Mouse (Mus musculus): ENCODE measurements around the gene Zdhhc15. TPM values are rescaled to one million over a fixed set of nuclear protein-coding genes. Genes with fewer than 3 reads are reported as not detected.
"Not testable (repeated sequence)": the region's sequence is repeated elsewhere in the genome, so short reads cannot be mapped to it uniquely, and the experiment has no call there.

Gene Zdhhc15
- polyA plus RNA-seq (2011; ENCODE audit: insufficient read depth, insufficient read length, low read depth, missing spikeins), result 6.9 and 7.4 TPM in 2 replicates

GRCm38 (mm10) chrX:104670757-104671549, at the start of gene Zdhhc15:
TSS of gene Zdhhc15 (minus strand) at chrX:104671064.
- H3K27ac ChIP-seq (ENCODE audit: insufficient read depth, low read length), result 0 out of 2 replicates have a peak within 1 kb of the TSS, but pooled peaks have one; percentile 54
- peak within 1 kb of the TSS; percentile 99 for H3K4me3 ChIP-seq (ENCODE audit: low read depth, low read length)
- H3K4me1 ChIP-seq (ENCODE audit: control insufficient read depth, insufficient read depth, low read length), result no peaks in the 10 kb centered on the region
- peak within 1 kb of the TSS; percentile 69 for H3K9ac ChIP-seq (ENCODE audit: low read depth, poor library complexity, severe bottlenecking)
- no peaks in the 10 kb centered on the region for H3K9me3 ChIP-seq (replicated peaks; ENCODE audit: control insufficient read depth, insufficient read depth, low read length, poor library complexity, severe bottlenecking)
- H3K36me3 ChIP-seq (ENCODE audit: control insufficient read depth, insufficient read depth, low read length, poor library complexity, severe bottlenecking), result no peaks in the 10 kb centered on the region
- TF ChIP-seq EP300 (IDR thresholded peaks at IDR 0.05; ENCODE audit: insufficient read depth, low read depth, low read length), result no peak
- no peak for TF ChIP-seq POLR2A (IDR thresholded peaks at IDR 0.05; ENCODE audit: insufficient read depth, low read length)
- no peak for TF ChIP-seq CTCF (IDR thresholded peaks at IDR 0.05; ENCODE audit: low read depth, low read length)
- no peaks in the 10 kb centered on the region for H3K27me3 ChIP-seq (ENCODE audit: control insufficient read depth, insufficient read depth, low read length, poor library complexity, severe bottlenecking)

- Histone ChIP-seq H3K27ac (ENCODE audit: insufficient read depth, low read length) (no peak overlapping the region), H3K36me3 (ENCODE audit: control insufficient read depth, insufficient read depth, low read length, poor library complexity, severe bottlenecking) (no peaks in the 10 kb centered on the region), H3K27me3 (ENCODE audit: control insufficient read depth, insufficient read depth, low read length, poor library complexity, severe bottlenecking) (no peaks in the 10 kb centered on the region), H3K4me1 (ENCODE audit: control insufficient read depth, insufficient read depth, low read length) (no peaks in the 10 kb centered on the region), H3K9me3 (replicated peaks; ENCODE audit: control insufficient read depth, insufficient read depth, low read length, poor library complexity, severe bottlenecking) (no peaks in the 10 kb centered on the region), H3K9ac (ENCODE audit: low read depth, poor library complexity, severe bottlenecking) (no peak overlapping the region), H3K4me3 (ENCODE audit: low read depth, low read length) (no peak overlapping the region)
- no peak for TF ChIP-seq EP300 (IDR thresholded peaks at IDR 0.05; ENCODE audit: insufficient read depth, low read depth, low read length)
- TF ChIP-seq POLR2A (IDR thresholded peaks at IDR 0.05; ENCODE audit: insufficient read depth, low read length), result no peak
- TF ChIP-seq CTCF (IDR thresholded peaks at IDR 0.05; ENCODE audit: low read depth, low read length), result no peak
These were observed 37.1 kb upstream of the Zdhhc15 start for GRCm38 (mm10) chrX:104707935-104708334.

- peak overlapping the region; percentile 99 for H3K4me3 ChIP-seq (ENCODE audit: low read depth, low read length)
- TF ChIP-seq POLR2A (IDR thresholded peaks at IDR 0.05; ENCODE audit: insufficient read depth, low read length) (no peak), EP300 (IDR thresholded peaks at IDR 0.05; ENCODE audit: insufficient read depth, low read depth, low read length) (no peak), CTCF (IDR thresholded peaks at IDR 0.05; ENCODE audit: low read depth, low read length) (no peak)
These were observed 761 bp downstream of the Zdhhc15 start for GRCm38 (mm10) chrX:104669850-104670756.

GRCm38 (mm10) chrX:104656976-104657375, 13.9 kb downstream of the Zdhhc15 start:
- H3K4me1 ChIP-seq (ENCODE audit: control insufficient read depth, insufficient read depth, low read length), result peaks cover 3% of the 10 kb centered on the region
- no peaks in the 10 kb centered on the region for H3K36me3 ChIP-seq (ENCODE audit: control insufficient read depth, insufficient read depth, low read length, poor library complexity, severe bottlenecking)
- H3K27me3 ChIP-seq (ENCODE audit: control insufficient read depth, insufficient read depth, low read length, poor library complexity, severe bottlenecking), result no peaks in the 10 kb centered on the region
- TF ChIP-seq CTCF (IDR thresholded peaks at IDR 0.05; ENCODE audit: low read depth, low read length) (no peak), EP300 (IDR thresholded peaks at IDR 0.05; ENCODE audit: insufficient read depth, low read depth, low read length) (no peak), POLR2A (IDR thresholded peaks at IDR 0.05; ENCODE audit: insufficient read depth, low read length) (no peak)
- H3K4me3 ChIP-seq (ENCODE audit: low read depth, low read length), result no peak overlapping the region
- no peaks in the 10 kb centered on the region for H3K9me3 ChIP-seq (replicated peaks; ENCODE audit: control insufficient read depth, insufficient read depth, low read length, poor library complexity, severe bottlenecking)
- no peak overlapping the region for H3K27ac ChIP-seq (ENCODE audit: insufficient read depth, low read length)
- H3K9ac ChIP-seq (ENCODE audit: low read depth, poor library complexity, severe bottlenecking), result no peak overlapping the region

More at GRCm38 (mm10) chrX:104669850-104670756, 761 bp downstream of the Zdhhc15 start:
- H3K27ac ChIP-seq (ENCODE audit: insufficient read depth, low read length), result no peak overlapping the region
- no peaks in the 10 kb centered on the region for H3K27me3 ChIP-seq (ENCODE audit: control insufficient read depth, insufficient read depth, low read length, poor library complexity, severe bottlenecking)
- H3K9me3 ChIP-seq (replicated peaks; ENCODE audit: control insufficient read depth, insufficient read depth, low read length, poor library complexity, severe bottlenecking), result no peaks in the 10 kb centered on the region
- peak overlapping the region; percentile 69 for H3K9ac ChIP-seq (ENCODE audit: low read depth, poor library complexity, severe bottlenecking)
- no peaks in the 10 kb centered on the region for H3K4me1 ChIP-seq (ENCODE audit: control insufficient read depth, insufficient read depth, low read length)
- no peaks in the 10 kb centered on the region for H3K36me3 ChIP-seq (ENCODE audit: control insufficient read depth, insufficient read depth, low read length, poor library complexity, severe bottlenecking)

- Histone ChIP-seq H3K27ac (ENCODE audit: insufficient read depth, low read length) (no peak overlapping the region), H3K27me3 (ENCODE audit: control insufficient read depth, insufficient read depth, low read length, poor library complexity, severe bottlenecking) (no peaks in the 10 kb centered on the region), H3K4me1 (ENCODE audit: control insufficient read depth, insufficient read depth, low read length) (no peaks in the 10 kb centered on the region), H3K36me3 (ENCODE audit: control insufficient read depth, insufficient read depth, low read length, poor library complexity, severe bottlenecking) (no peaks in the 10 kb centered on the region), H3K9ac (ENCODE audit: low read depth, poor library complexity, severe bottlenecking) (no peak overlapping the region), H3K9me3 (replicated peaks; ENCODE audit: control insufficient read depth, insufficient read depth, low read length, poor library complexity, severe bottlenecking) (no peaks in the 10 kb centered on the region), H3K4me3 (ENCODE audit: low read depth, low read length) (peak overlapping the region; percentile 30; the same call in 1 of the 2 replicates)
- TF ChIP-seq EP300 (IDR thresholded peaks at IDR 0.05; ENCODE audit: insufficient read depth, low read depth, low read length) (no peak), POLR2A (IDR thresholded peaks at IDR 0.05; ENCODE audit: insufficient read depth, low read length) (no peak), CTCF (IDR thresholded peaks at IDR 0.05; ENCODE audit: low read depth, low read length) (no peak)
These were observed 58.3 kb downstream of the Zdhhc15 start for GRCm38 (mm10) chrX:104612531-104612930.

GRCm38 (mm10) chrX:104603738-104604430, 67.0 kb downstream of the Zdhhc15 start:
- H3K9ac ChIP-seq (ENCODE audit: low read depth, poor library complexity, severe bottlenecking); H3K4me3 ChIP-seq (ENCODE audit: low read depth, low read length); H3K27ac ChIP-seq (ENCODE audit: insufficient read depth, low read length); H3K36me3 ChIP-seq (ENCODE audit: control insufficient read depth, insufficient read depth, low read length, poor library complexity, severe bottlenecking); H3K9me3 ChIP-seq (replicated peaks; ENCODE audit: control insufficient read depth, insufficient read depth, low read length, poor library complexity, severe bottlenecking); H3K27me3 ChIP-seq (ENCODE audit: control insufficient read depth, insufficient read depth, low read length, poor library complexity, severe bottlenecking); H3K4me1 ChIP-seq (ENCODE audit: control insufficient read depth, insufficient read depth, low read length): not testable (repeated sequence)

GRCm38 (mm10) chrX:104602168-104602859, 68.5 kb downstream of the Zdhhc15 start:
- H3K36me3 ChIP-seq (ENCODE audit: control insufficient read depth, insufficient read depth, low read length, poor library complexity, severe bottlenecking); H3K9me3 ChIP-seq (replicated peaks; ENCODE audit: control insufficient read depth, insufficient read depth, low read length, poor library complexity, severe bottlenecking); H3K4me3 ChIP-seq (ENCODE audit: low read depth, low read length); H3K27ac ChIP-seq (ENCODE audit: insufficient read depth, low read length); H3K27me3 ChIP-seq (ENCODE audit: control insufficient read depth, insufficient read depth, low read length, poor library complexity, severe bottlenecking); H3K4me1 ChIP-seq (ENCODE audit: control insufficient read depth, insufficient read depth, low read length); H3K9ac ChIP-seq (ENCODE audit: low read depth, poor library complexity, severe bottlenecking): not testable (repeated sequence)
